Mouse (Mus musculus) T-helper 2 cell (primary cell): Measurements from ENCODE around the gene Gm20807.
"Not testable (repeated sequence)": the region's sequence is repeated elsewhere in the genome, so short reads cannot be mapped to it uniquely, and the experiment has no call there.

Experiments
- in situ Hi-C: fragments of 300-600 bp; cut with MboI, MseI; formaldehyde crosslinking; loops from one replicate; pipeline ENCODE4 v1.15.1; 2025; ENCODE audit warnings: high pct_unique_total_duplicates

The Gm20807 gene

DNA sequence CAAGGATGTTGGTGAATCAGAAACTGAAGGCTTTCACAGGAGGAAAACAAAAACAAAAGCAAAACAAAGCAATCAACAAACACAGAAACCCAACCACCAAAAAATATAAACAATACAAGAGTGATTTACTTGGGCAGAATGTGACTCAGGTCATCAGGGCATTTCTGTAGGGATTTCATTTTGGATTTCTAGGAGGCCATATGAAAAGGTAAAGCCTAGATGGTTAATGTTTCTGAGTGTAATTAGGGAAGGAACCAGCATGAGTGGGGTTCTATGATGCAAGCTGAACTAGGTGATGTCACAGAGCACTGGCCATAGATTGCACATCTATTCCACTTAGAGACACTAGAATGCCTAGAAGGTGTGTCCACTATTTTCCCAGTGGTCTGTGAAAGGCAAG lies at the start of gene Gm20807:
Gm20807 (plus strand) TSS at position 301 of the 400 bp plus-strand sequence.
- in situ Hi-C loops: not testable (repeated sequence)
